Mouse (Mus musculus): ENCODE measurements around the gene Heatr9.

Heatr9 gene

DNA sequence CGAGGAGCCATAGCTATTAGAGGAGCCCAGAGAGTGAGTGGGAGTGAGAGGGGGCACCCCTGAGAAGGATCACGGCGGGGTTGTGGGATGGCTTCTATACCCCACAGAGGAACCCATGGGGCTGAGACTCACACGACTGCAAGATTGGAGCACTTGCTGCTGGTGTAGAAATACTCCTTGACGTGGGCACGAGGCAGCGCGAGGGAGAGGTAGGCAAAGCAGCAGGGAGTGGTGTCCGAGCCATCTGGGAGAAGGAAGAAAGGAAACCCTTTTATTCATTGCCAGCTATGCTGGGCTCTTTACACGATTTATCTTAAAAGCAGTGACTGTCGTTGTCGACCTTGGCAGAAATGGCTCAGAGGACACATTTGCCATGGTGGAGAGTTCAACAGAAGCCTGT lies 7.0 kb upstream of the Heatr9 start:
- no peak for DNase-seq

- no peak for DNase-seq
Observed at GRCm38 (mm10) chr11:83518371-83518770, 3.6 kb downstream of the Heatr9 start.

- DNase-seq: no peak
Observed at GRCm38 (mm10) chr11:83517153-83517552, 4.8 kb downstream of the Heatr9 start.

DNA sequence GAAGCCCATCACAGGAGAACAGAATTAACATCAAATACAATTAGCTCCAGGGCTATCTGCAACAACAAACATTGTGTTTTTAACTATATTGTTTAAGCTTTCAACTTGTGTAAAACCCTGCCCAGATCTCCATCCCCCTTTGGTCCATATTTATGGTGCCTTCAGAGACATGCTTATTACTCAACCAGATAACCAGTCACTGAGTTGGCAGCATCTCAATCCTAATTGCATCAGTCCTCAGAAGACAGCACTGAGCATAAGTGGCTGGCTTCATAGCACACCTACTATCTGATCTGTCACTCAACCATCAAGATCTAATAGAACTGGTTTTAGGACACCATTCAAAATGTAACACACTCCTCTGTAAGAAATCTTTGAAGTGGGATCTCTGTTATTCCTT lies 12.5 kb downstream of the Heatr9 start:
- DNase-seq: no peak

DNA sequence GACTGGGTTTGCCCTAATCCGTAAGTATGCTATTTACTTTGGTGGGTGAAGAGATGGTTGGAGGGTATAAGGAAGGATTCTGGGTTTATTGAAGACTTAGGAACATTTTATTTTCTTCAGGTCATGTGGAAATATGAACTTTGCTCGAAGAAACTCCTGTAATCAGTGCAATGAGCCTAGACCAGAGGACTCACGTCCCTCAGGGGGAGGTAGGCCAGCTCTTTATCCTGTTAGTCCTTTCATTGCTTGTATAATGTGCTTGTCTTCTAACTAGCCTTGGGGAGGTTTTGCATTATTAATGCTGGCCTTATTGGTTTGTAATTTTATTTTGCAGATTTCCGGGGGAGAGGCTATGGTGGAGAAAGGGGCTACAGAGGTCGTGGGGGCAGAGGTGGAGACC lies 17.7 kb downstream of the Heatr9 start:
- no peak for DNase-seq

GRCm38 (mm10) chr11:83495571-83495970 lies 26.4 kb downstream of the Heatr9 start:
- DNase-seq: no peak

GRCm38 (mm10) chr11:83491488-83491887 lies 30.5 kb downstream of the Heatr9 start:
- DNase-seq: no peak

DNA sequence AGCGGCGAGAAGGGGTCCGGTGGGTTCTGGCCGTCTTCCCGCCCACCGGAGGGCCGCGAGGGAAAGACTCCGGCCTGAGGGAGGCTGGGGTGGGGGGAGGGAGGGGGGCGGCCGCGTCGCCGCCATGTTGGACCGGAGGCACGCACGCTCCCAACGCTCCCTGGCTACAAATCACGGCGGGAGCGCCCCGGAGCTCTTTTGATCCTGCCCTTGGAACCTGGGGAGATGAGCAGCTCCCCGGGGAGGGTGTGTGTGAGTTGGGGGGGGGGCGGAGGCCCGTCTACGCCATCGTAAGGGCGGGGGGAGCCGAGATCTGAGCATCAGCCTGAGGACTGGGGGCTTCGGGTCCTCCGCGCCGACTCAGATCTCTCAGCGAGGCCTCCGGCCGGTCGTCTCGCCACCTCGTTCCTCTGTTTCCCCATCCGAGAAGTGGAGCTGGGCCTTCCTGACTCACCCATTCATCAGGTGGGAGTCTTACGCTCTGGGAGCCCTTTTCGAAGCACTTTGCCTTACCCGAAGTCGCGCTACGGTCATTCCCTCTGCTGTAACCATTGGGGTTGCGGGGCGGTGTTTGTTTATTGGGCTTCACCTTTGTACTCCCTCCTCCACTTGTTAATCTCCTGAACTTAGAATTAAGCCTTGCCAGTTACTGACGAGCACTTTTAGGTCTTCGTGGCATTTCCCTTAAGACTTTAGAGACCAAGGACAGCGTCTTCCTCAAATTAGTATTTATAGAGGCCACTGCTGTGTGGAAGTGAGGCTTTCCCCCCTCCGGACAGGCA lies 48.5 kb downstream of the Heatr9 start:
- DNase-seq: no peak

- peak; percentile 99 for DNase-seq
Observed at GRCm38 (mm10) chr11:83472324-83473234, 49.4 kb downstream of the Heatr9 start, which contains the start of gene Taf15. Gene Taf15, plus strand, starts transcription at chr11:83473086.

GRCm38 (mm10) chr11:83471766-83472165 lies 50.2 kb downstream of the Heatr9 start:
- no peak for DNase-seq

DNA sequence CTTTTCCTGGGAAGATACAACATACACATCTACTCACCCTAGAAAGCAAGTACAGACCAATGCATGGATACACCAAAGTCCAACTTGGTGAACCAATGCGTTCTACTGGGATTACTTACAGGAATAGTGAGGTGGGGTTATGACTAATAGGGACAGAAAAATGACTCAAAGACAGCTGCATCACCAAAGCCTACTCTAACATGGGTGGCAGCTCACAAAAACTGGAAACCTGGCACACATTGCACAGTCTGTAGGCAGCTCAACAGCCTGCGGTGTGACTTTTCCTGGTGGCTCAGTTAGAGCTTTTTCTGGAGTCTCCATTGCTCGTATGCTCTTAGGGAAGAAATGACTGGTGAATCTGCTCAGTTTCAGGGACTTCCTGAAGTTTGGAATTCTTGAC lies 53.2 kb downstream of the Heatr9 start:
- DNase-seq: no peak

GRCm38 (mm10) chr11:83467120-83467652 lies 54.8 kb downstream of the Heatr9 start:
- peak; percentile 25 to 44 for DNase-seq

DNA sequence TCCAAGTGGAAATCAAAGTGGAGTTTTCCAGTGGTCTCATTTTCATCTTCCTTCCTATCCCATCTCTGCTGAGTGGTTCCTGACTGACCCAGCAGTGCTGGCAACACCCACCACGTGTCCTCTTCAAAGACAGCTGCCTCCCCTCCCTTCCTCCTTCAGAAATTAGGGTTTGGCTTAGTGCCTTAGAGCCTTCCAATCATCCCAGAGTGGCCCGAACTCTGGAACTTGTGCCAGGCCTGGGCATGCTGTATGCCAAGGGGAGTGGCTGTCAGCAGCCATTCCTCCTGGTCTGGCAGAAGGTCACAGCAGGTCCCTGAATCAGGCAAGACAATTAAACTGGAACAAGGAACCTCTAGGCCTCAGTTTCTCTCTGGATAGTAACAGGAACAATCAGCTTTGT lies 56.0 kb downstream of the Heatr9 start:
- peak; percentile 78 to 89 for DNase-seq

GRCm38 (mm10) chr11:83462711-83463244 lies 59.2 kb downstream of the Heatr9 start, which contains the start of gene Mmp28:
Gene Mmp28, minus strand, starts transcription at chr11:83463071.
- DNase-seq: peak; percentile 34 to 56

All from cerebellum, adult 18-20 months (tissue).